23 mouse cellular contexts compared by ENCODE assay signal in genomic region chr2:128454509-128454908, GRCm38 (mm10).
DNase-seq lines count a peak whose midpoint lies in the region; ATAC-seq and TF ChIP-seq lines count a peak whose summit lies in the region.
"Had no signal": no experiment of that assay in that cellular context is flagged by ENCODE, and none has a peak within 500 bp of the region (broad histone marks: within the 10 kb centered on the region; RNA-seq: fewer than 3 reads in every experiment).

No protein-coding gene starts in this region.

- no peak for TF ChIP-seq CTCF in C2C12 (IDR thresholded peaks at IDR 0.05; ENCODE audit: control insufficient read depth, insufficient read depth, insufficient read length)

- no peaks in the 10 kb centered on the region for H3K27me3 ChIP-seq in C2C12 (ENCODE audit: control insufficient read depth, insufficient read depth, insufficient read length)
- no peaks in the 10 kb centered on the region for H3K27me3 ChIP-seq in myocyte (ENCODE audit: control insufficient read depth, insufficient read depth, insufficient read length)
- H3K27me3 ChIP-seq: CH12.LX, Patski had no signal

- H3K4me3 ChIP-seq in C2C12 (ENCODE audit: insufficient read depth, poor library complexity, severe bottlenecking) (no peak overlapping the region), myocyte (no peak overlapping the region)

- ATAC-seq in granulocyte monocyte progenitor cell, adult 5-6 weeks (replicated peaks; ENCODE audit: poor library complexity, severe bottlenecking), result no peak
- ATAC-seq: activated CD4-positive, CD25-positive, alpha-beta regulatory T cell, adult 4 months; CD4-positive, CD25-positive, alpha-beta regulatory T cell, adult 4 months; Patski had no signal

- H3K4me2 ChIP-seq in myocyte (ENCODE audit: low read depth), result peak overlapping the region; percentile 92

- H3K36me3 ChIP-seq in C2C12 (ENCODE audit: control insufficient read depth, insufficient read depth) (no peaks in the 10 kb centered on the region), myocyte (ENCODE audit: control insufficient read depth, insufficient read depth) (no peaks in the 10 kb centered on the region)
- H3K36me3 ChIP-seq: G1E had no signal

- H3K79me3 ChIP-seq in C2C12 (ENCODE audit: low read depth), result no peaks in the 10 kb centered on the region

- H3ac ChIP-seq in C2C12 (ENCODE audit: control insufficient read depth, insufficient read length, low read depth), result no peak overlapping the region
- H3ac ChIP-seq in myocyte (ENCODE audit: control insufficient read depth, insufficient read length), result no peak overlapping the region

- no peak for TF ChIP-seq POLR2A in myocyte (IDR thresholded peaks at IDR 0.05; ENCODE audit: insufficient read length, low read depth)

- no peaks in the 10 kb centered on the region for H3K79me2 ChIP-seq in C2C12 (ENCODE audit: control insufficient read depth, insufficient read depth)
- no peaks in the 10 kb centered on the region for H3K79me2 ChIP-seq in myocyte (ENCODE audit: control insufficient read depth, insufficient read depth)

- DNase-seq in Muller cell, postnatal 12 days (ENCODE audit: inconsistent ontology term), result peak; percentile 87
- DNase-seq in adrenal gland, adult 2 months, result no peak
- no peak for DNase-seq in gastrocnemius, postnatal 25 days
- DNase-seq: adrenal gland, adult 8-10 months; adrenal gland, postnatal 10 days; adrenal gland, postnatal 14 days; adrenal gland, postnatal 25 days; adrenal gland, postnatal 36 days; B cell, adult 2 months; cerebellum, adult 11 months; cerebellum, adult 11-12 months; cerebellum, adult 18-20 months; cerebellum, adult 2 months; cerebellum, adult 8-10 months; cerebellum, adult 9-10 months had no signal

TF ChIP-seq in C2C12, 6 proteins besides CTCF, POLR2A, EP300 and RAD21:
- TF ChIP-seq MAX (IDR thresholded peaks at IDR 0.05), result peak; percentile 66
- TF ChIP-seq USF1 (IDR thresholded peaks at IDR 0.05; ENCODE audit: low read depth), result no peak
- TF ChIP-seq MYOG (IDR thresholded peaks at IDR 0.05; ENCODE audit: control insufficient read depth, extremely low read depth, insufficient read length), result no peak
- no peak for TF ChIP-seq FOSL1 (IDR thresholded peaks at IDR 0.05; ENCODE audit: insufficient read depth, low read length, poor library complexity, severe bottlenecking)
- peak; percentile 47 for TF ChIP-seq CEBPB (IDR thresholded peaks at IDR 0.05; ENCODE audit: low read depth)
- peak; percentile 88 for TF ChIP-seq MYOD1 (IDR thresholded peaks at IDR 0.05; ENCODE audit: control insufficient read depth, insufficient read length, low read depth)

TF ChIP-seq in myocyte, 11 proteins besides CTCF, POLR2A, EP300 and RAD21:
- TF ChIP-seq MAX (IDR thresholded peaks at IDR 0.05; ENCODE audit: low read depth) (no peak), MYOG (IDR thresholded peaks at IDR 0.05; ENCODE audit: control insufficient read depth in 1 of 3, insufficient read depth in 1 of 3, insufficient read length in 2 of 3, low read depth in 2 of 3) (peak in 2 of 3 experiments; percentile 74 to 94), TCF12 (IDR thresholded peaks at IDR 0.05; ENCODE audit: insufficient read depth, poor library complexity, severe bottlenecking) (peak; percentile 82), TCF3 (IDR thresholded peaks at IDR 0.05; ENCODE audit: insufficient read length, low read depth) (peak; percentile 60), CEBPB (IDR thresholded peaks at IDR 0.05; ENCODE audit: insufficient read depth, poor library complexity, severe bottlenecking) (peak; percentile 74), MYOD1 (IDR thresholded peaks at IDR 0.05; ENCODE audit: control insufficient read depth in 1 of 3, insufficient read length in 2 of 3, low read depth in 2 of 3) (peak; percentile 31 to 92 (median 86))
